Mouse (Mus musculus) layer of hippocampus, adult 11-12 months (tissue): ENCODE data around the gene Prph2.

ENCODE experiments used
- DNase-seq: peaks from one replicate; pipeline ENCODE4 v3.0.0; 2022; ENCODE audit warnings: low spot score

Prph2 gene

GRCm38 (mm10) chr17:46910186-46910585 lies at the start of gene Prph2:
Prph2 (plus strand) TSS chr17:46910459.
- no peak for DNase-seq

GRCm38 (mm10) chr17:46864566-46865195 lies 45.6 kb upstream of the Prph2 start:
- no peak for DNase-seq

DNA sequence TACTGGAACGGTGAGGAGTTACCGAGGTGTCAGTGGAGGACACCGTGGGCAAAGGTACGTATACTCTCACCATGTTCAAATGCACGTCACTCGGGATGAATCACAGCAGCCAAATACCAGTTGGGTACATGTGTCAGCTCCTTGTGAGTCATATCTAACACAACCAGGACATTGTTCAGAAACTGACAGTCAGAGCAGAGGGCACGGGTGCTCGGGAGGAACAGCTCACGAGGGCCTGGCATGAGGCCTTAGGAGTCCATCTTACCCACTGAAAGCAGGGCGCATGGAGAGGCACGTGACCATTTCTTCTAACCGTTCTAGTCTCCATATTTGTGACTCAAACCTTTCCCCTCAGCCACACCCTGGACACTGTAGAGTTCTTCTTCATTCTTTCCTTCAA lies 43.4 kb upstream of the Prph2 start:
- peak; percentile 46 for DNase-seq

- no peak for DNase-seq
Observed at GRCm38 (mm10) chr17:46870204-46870798, 40.0 kb upstream of the Prph2 start.

DNA sequence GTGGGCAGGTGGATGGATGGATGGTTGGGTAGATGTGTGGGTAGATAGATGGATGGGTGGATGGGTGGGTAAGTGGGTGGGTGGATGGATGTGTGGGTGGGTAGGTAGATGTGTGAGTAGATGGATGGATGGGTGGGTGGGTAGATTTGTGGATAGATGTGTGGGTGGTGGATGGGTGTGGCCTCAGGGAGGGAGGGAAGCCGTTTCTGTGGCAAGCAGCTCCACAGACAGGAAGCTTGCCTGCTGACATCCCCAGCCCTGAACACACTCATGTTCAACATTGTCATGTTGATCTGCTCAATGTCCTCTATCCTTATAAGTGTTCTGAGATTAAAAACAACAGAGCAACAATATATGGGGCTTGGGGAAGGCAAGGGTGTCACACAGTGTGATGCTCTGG lies 39.3 kb upstream of the Prph2 start:
- no peak for DNase-seq

- no peak for DNase-seq
Observed at GRCm38 (mm10) chr17:46872806-46873205, 37.5 kb upstream of the Prph2 start.

- DNase-seq = no peak
Observed at GRCm38 (mm10) chr17:46874133-46874532, 36.1 kb upstream of the Prph2 start.

DNA sequence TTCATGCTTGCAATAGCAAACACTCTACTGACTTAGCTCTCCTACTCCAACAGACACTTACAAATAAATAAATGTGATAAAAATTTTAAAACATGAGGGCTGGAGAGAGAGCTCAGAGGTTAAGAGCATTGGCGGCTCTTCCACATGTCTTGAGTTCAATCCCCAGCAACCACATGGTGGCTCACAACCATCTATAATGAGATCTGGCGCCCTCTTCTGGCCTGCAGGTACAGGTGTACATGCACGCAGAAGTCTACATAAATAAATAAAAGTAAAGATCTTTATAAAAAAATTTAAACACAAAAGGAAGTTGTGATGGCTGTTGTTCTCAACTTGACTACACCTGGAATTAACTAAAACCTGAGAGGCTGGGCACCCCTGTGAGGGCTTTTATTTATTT lies 34.6 kb upstream of the Prph2 start:
- DNase-seq = no peak

DNA sequence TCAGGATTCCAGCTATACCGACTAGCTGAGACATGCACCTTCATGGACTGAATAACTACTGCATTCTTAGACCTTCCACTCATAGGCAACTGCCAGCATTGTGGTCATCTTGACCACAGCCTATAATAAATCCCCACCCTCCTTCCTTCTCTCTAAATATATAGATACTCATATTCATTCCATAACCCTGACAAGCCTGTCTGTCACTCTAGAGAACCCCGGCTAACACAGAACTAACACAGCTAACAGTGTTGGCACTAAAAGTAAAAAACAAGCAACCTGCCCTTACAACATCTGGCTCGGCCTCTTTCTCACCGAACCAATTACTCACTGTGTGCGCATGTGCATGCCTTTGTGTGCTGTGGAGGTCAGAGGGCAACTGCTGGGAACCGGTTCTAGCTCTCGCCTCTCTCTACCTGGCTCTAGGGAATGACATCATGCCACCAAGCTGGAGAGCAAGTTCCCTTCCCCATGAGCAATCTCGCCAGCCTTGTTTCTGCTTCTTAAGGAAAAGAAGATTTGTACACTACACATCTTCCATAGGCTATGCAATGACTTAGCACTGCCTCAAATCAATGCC lies 33.8 kb upstream of the Prph2 start:
- no peak for DNase-seq

GRCm38 (mm10) chr17:46877061-46877460 lies 33.2 kb upstream of the Prph2 start:
- DNase-seq = no peak

GRCm38 (mm10) chr17:46879841-46880311 lies 30.4 kb upstream of the Prph2 start:
- no peak for DNase-seq

- no peak for DNase-seq
Observed at GRCm38 (mm10) chr17:46880322-46880721, 29.9 kb upstream of the Prph2 start.

DNA sequence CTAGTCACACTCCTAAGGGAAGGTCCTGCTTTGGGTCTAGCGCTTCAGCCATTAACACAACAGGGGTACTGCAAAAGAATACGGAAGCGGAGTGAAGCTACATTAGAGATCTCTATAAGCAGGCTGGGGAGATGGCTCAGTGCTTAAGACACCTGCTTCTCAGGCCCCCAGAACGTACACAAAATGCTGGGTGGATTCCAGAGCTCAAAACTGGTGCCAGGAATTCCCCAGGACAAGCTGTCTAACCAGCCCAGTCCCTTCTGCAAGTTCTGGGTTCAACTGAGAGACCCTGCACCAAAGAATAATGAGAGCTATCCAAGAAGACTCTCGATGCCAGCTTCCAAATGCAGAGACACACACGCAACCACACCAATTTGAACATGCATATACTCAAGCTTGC lies 28.5 kb upstream of the Prph2 start:
- DNase-seq = no peak

- no peak for DNase-seq
Observed at GRCm38 (mm10) chr17:46883107-46883506, 27.2 kb upstream of the Prph2 start.

DNA sequence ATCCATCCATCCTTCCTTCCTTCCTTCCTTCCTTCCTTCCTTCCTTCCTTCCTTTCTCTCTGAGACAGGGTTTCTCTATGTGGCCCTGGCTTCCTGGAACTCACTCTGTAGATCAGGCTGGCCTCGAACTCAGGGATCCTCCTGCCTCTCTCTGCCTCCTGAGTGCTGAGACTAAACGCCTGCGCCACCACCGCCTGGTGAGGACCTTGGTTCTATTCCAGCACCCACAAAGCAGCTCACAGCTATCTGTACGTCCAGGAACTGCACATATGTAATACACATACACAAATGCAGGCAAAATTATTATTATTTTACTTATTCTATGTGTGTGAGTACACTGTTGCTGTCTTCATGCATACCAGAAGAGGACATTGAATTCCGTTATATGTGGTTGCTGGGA lies 25.5 kb upstream of the Prph2 start:
- no peak for DNase-seq

DNA sequence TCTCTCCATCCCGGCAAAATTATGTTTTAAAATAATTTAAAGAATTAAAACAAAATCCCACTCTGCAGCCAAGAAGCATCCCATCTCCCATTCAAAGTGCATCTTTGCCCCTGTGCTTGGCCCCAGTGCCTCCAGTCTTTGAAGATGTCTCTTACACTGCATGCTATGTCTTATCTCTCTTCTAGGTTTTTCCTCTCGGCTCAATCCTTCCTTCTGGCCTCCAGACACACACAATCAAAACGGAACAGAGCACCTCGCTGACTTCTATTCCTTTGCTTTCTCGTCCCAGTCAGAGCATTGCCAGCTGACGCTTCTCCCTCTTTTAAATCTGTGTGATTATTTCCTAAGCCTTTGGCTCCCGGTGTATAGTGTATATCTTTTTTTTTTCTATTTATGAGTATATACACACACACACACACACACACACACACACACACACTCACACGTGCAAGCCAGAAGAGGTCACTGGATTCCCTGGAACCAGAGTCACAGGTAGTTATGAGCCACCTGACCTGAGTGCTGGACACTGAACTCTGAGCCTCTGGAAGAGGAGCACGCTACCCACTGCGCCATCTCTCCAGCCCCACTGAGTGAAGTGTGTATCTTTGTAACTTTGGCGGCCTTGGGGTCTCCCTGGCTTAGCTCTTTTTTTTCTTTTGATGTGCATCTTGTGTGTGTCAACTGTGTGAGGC lies 24.9 kb upstream of the Prph2 start:
- no peak for DNase-seq

GRCm38 (mm10) chr17:46885910-46886643 lies 24.2 kb upstream of the Prph2 start:
- DNase-seq = no peak

- peak; percentile 61 for DNase-seq
Observed at GRCm38 (mm10) chr17:46888511-46889212, 21.6 kb upstream of the Prph2 start.

- DNase-seq = peak; percentile 79
Observed at GRCm38 (mm10) chr17:46889450-46890084, 20.7 kb upstream of the Prph2 start.

DNA sequence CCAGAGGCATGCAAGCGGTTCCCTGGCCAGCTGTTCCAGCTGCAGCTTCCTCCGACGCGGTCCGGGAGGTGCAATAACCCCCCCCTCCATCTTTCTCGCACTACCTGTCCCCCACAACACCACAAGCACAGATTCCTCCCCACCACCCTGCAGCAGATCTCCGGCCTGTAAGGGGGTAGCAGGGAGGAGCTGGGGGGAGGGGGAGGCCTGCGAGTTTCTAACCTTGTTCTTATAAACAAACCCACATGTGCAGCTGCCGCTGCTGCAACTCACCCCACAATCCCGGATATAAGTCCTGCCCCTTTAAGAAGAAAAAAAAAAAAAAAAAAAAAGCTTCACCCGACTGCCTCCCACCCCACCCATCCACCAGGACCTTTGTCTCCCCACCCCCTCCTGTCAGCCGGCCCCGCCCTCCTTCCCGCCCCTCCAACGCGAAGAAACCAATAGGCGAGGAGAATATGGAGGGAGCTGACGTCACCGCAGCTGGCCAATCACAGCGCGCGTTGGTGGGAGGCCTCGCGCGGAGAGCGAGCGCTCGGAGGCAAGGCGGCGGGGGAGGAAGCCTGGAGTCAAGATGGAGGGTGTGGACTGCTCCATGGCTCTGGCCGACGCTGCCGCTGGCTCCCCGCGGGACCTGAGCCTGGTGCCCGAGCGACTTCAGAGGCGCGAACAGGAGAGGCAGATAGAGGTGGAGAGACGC lies 20.0 kb upstream of the Prph2 start, which contains the start of gene Tbcc:
Gene Tbcc, plus strand, starts transcription at position 569 of the 700 bp plus-strand sequence.
- DNase-seq = peak; percentile 98
